Comparison of ENCODE assay signal across 16 mouse cellular contexts in the genomic region with DNA sequence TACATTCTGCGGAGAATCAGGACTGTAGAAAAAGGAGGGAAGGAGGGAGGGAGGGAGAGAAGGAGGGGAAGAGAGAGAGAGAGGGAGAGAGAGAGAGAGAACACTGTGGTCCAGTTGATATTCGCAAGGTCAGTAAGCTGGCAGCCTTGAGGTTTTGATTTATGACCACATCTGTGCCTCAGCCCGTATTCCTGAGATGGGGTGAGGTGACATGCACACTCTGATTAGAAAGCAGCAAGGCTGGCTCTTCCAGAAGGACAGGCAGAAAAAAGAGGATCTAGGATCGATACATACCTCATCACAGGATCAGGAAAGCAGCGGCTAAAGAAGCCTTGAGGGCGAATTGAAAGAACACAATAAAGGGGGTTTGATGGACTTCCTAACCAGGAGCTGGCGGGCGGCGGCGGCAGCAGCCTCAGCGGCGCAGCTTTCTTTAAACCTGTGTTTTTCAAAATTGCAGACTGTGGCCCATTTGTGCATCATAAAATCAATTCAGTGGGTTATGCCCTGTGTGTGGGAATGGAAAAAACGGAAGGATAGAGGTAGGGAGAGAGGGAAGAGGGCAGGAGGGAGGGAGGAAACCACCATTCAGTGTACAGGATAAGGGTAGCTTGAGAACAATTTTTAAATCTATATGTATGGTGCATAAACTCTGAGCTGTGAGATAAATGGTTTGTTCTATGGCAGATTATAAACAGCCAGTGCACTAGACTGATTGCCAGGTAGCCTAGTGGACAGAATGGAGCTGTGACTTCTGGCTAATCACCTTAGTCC. TPM values are rescaled to one million over a fixed set of nuclear protein-coding genes. Genes with fewer than 3 reads are reported as not detected.
DNase-seq lines count a peak whose midpoint lies in the region; ATAC-seq and TF ChIP-seq lines count a peak whose summit lies in the region.
"Had no signal": no experiment of that assay in that cellular context is flagged by ENCODE, and none has a peak within 500 bp of the region (broad histone marks: within the 10 kb centered on the region; RNA-seq: fewer than 3 reads in every experiment).

No protein-coding gene starts in this region.

- H3K4me2 ChIP-seq in midbrain, embryonic 13.5 days (replicated peaks) = no peak overlapping the region
- H3K4me2 ChIP-seq in limb, embryonic 13.5 days (replicated peaks) = peak overlapping the region; percentile 55
- H3K4me2 ChIP-seq: liver, embryonic 11.5 days had no signal

- no peaks in the 10 kb centered on the region for H3K36me3 ChIP-seq in midbrain, embryonic 13.5 days
- no peaks in the 10 kb centered on the region for H3K36me3 ChIP-seq in midbrain, embryonic 10.5 days
- no peaks in the 10 kb centered on the region for H3K36me3 ChIP-seq in limb, embryonic 13.5 days

- H3K4me1 ChIP-seq in midbrain, embryonic 13.5 days (replicated peaks) = peaks cover 11% of the 10 kb centered on the region
- H3K4me1 ChIP-seq in midbrain, embryonic 10.5 days = 0 out of 2 replicates have a peak, but pooled peaks cover 2% of the 10 kb centered on the region
- H3K4me1 ChIP-seq in limb, embryonic 13.5 days = peaks cover 18% of the 10 kb centered on the region
- no peaks in the 10 kb centered on the region for H3K4me1 ChIP-seq in lung, adult 2 months (ENCODE audit: control insufficient read depth, insufficient read depth, low read length)

- peak overlapping the region; percentile 63 for H3K27ac ChIP-seq in midbrain, embryonic 13.5 days
- H3K27ac ChIP-seq in midbrain, embryonic 10.5 days (replicated peaks) = no peak overlapping the region
- no peak overlapping the region for H3K27ac ChIP-seq in limb, embryonic 13.5 days
- H3K27ac ChIP-seq: heart, embryonic 10.5 days had no signal

- 59% methylated on average over 13 of the region's 13 CpGs for WGBS in midbrain, embryonic 13.5 days
- 80% methylated on average over 13 of the region's 13 CpGs for WGBS in midbrain, embryonic 10.5 days
- 20% methylated on average over 13 of the region's 13 CpGs for WGBS in limb, embryonic 13.5 days
- 74% methylated on average over 13 of the region's 13 CpGs for WGBS in lung, adult 2 months

- H3K9ac ChIP-seq in midbrain, embryonic 13.5 days (replicated peaks) = 0 out of 2 replicates have a peak overlapping the region, but pooled peaks have one; percentile 1
- peak overlapping the region; percentile 45; the same call in 1 of the 2 replicates for H3K9ac ChIP-seq in limb, embryonic 13.5 days

- no peaks in the 10 kb centered on the region for H3K27me3 ChIP-seq in midbrain, embryonic 13.5 days
- H3K27me3 ChIP-seq in midbrain, embryonic 10.5 days (ENCODE audit: low read depth, poor library complexity, severe bottlenecking) = no peaks in the 10 kb centered on the region
- H3K27me3 ChIP-seq in limb, embryonic 13.5 days = no peaks in the 10 kb centered on the region

- H3K9me3 ChIP-seq in midbrain, embryonic 13.5 days = no peaks in the 10 kb centered on the region
- no peaks in the 10 kb centered on the region for H3K9me3 ChIP-seq in midbrain, embryonic 10.5 days (replicated peaks)
- no peaks in the 10 kb centered on the region for H3K9me3 ChIP-seq in limb, embryonic 13.5 days
- H3K9me3 ChIP-seq: heart, embryonic 10.5 days had no signal

- ATAC-seq in midbrain, embryonic 13.5 days = peak; percentile 55
- peak; percentile 28; the same call in 1 of the 2 replicates for ATAC-seq in limb, embryonic 13.5 days (ENCODE audit: low FRiP score, low read depth)
- ATAC-seq: lung, postnatal 0 days had no signal

- TF ChIP-seq POLR2A in lung, adult 2 months (IDR thresholded peaks at IDR 0.05; ENCODE audit: borderline replicate concordance, extremely low read depth, low read depth, low read length) = no peak

- peak; percentile 69 to 78 for DNase-seq in adrenal gland, adult (ENCODE audit: inconsistent age in 2 of 2, low spot score in 1 of 2)
- DNase-seq in adrenal gland, postnatal 4 days (ENCODE audit: low spot score in 2 of 2) = no peak
- no peak for DNase-seq in midbrain, embryonic 10.5 days (ENCODE audit: low spot score)
- peak; percentile 49 for DNase-seq in skeletal muscle tissue, adult 2 months (ENCODE audit: low read depth, low spot score)
- no peak for DNase-seq in lung, adult 2 months
- no peak for DNase-seq in heart, adult 11 months
- DNase-seq: cerebellum, adult 2 months; kidney, postnatal 14 days; spleen, adult 18-20 months had no signal

- TF ChIP-seq CTCF in lung, adult 2 months (IDR thresholded peaks at IDR 0.05; ENCODE audit: insufficient read depth, low read length) = no peak

- no peak overlapping the region for H3K4me3 ChIP-seq in midbrain, embryonic 13.5 days (replicated peaks)
- H3K4me3 ChIP-seq in midbrain, embryonic 10.5 days = no peak overlapping the region
- peak overlapping the region; percentile 20 for H3K4me3 ChIP-seq in limb, embryonic 13.5 days
- H3K4me3 ChIP-seq in lung, adult 2 months (replicated peaks; ENCODE audit: extremely low read depth, low read depth, low read length) = no peak overlapping the region
- H3K4me3 ChIP-seq: heart, embryonic 10.5 days had no signal

RNA-seq across cellular contexts. Expression of a gene that starts 9.7 kb away (rescaled TPM):
- total RNA-seq in adrenal gland, postnatal 4 days (2021) = 1 to 10 TPM; 1.3 to 3.2 TPM
- polyA plus RNA-seq in midbrain, embryonic 13.5 days (2015; fragmentation: Nextera tagmentation; extraction: Ambion mirVana) = 1.2 and 1.3 TPM in 2 replicates
- 2.7 and 3.5 TPM in 2 replicates for polyA plus RNA-seq in midbrain, embryonic 10.5 days (2016; fragmentation: Nextera tagmentation; extraction: Ambion mirVana)
- polyA plus RNA-seq in limb, embryonic 13.5 days (2015; fragmentation: Nextera tagmentation; extraction: Ambion mirVana) = 6.1 and 6.4 TPM in 2 replicates
- polyA plus RNA-seq in lung, adult 2 months (2012; rRNA removed) = 0.19 and 0.69 TPM in 2 replicates

RNA-seq across cellular contexts. Expression of a gene that starts 12.0 kb away (rescaled TPM):
- under 1 TPM; 0.50 to 0.59 TPM for total RNA-seq in adrenal gland, postnatal 4 days (2021)
- 0.17 TPM in 1 of 2 replicates, not detected in the other for polyA plus RNA-seq in midbrain, embryonic 13.5 days (2015; fragmentation: Nextera tagmentation; extraction: Ambion mirVana)
- polyA plus RNA-seq in midbrain, embryonic 10.5 days (2016; fragmentation: Nextera tagmentation; extraction: Ambion mirVana) = 0.31 and 0.55 TPM in 2 replicates
- 0.51 and 0.65 TPM in 2 replicates for polyA plus RNA-seq in limb, embryonic 13.5 days (2015; fragmentation: Nextera tagmentation; extraction: Ambion mirVana)
- polyA plus RNA-seq in lung, adult 2 months (2012; rRNA removed) = 0.04 and 2.6 TPM in 2 replicates
- total RNA-seq: gastrocnemius, adult 8-10 months; left cerebral cortex, adult 18-20 months had no signal
- polyA plus RNA-seq: cerebellum, adult 2 months; liver, embryonic 11.5 days had no signal

Comparison
In these comparisons a context has a peak if more than half of its experiments do, and no peak if none do; other contexts are left out.
1. DNase-seq: peak in adrenal gland, adult (2 of 2) and skeletal muscle tissue, adult 2 months (single experiment); none in adrenal gland, postnatal 4 days (0 of 2), midbrain, embryonic 10.5 days (single experiment), lung, adult 2 months (single experiment) and heart, adult 11 months (single experiment).